Mouse (Mus musculus): Measurements from ENCODE around the gene Mindy2. TPM values are rescaled to one million over a fixed set of nuclear protein-coding genes. Genes with fewer than 3 reads are reported as not detected.
A peak's percentile ranks its signal among the peaks of the same experiment; 100 is the strongest.

Mindy2 gene
- total and polyA plus RNA-seq, 3 experiments, result 7.1 to 36.7 (median 34.8) TPM

DNA sequence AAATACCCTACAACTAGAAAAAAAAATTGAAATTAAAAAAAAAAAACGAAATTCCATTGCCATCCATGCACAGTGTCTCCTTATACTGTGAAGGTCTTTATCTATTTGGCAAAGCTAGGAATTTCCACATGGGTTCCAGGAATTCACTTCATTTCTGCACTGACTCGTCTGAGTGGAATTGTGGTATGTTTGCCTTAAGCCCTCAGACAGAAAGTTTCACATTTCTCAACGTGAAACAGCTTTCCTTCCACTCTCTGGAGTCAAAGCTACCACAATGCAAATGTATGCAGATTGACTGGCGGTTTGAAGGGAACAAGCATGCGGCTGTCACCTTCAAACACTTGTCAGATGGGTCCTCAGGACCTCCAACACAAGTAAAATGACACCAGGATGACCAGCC lies 25.3 kb downstream of the Mindy2 start:
- Histone ChIP-seq H3K79me2 (replicated peaks; ENCODE audit: control insufficient read depth, insufficient read depth, low read length) (no peaks in the 10 kb centered on the region), H3K27ac (no peak overlapping the region), H3K4me3 (no peak overlapping the region), H3K36me3 (ENCODE audit: control insufficient read depth, insufficient read depth, low read length) (peaks cover 2% of the 10 kb centered on the region; the same call in 1 of the 2 replicates), H3K27me3 (ENCODE audit: control insufficient read depth, insufficient read depth, low read length) (no peaks in the 10 kb centered on the region), H3K4me1 (ENCODE audit: control insufficient read depth, insufficient read depth, low read length) (peaks cover 4% of the 10 kb centered on the region), H3K9ac (ENCODE audit: low read depth, low read length) (no peak overlapping the region)
- WGBS, result 28% methylated on average over 5 of the region's 5 CpGs
- no peak for DNase-seq
- intact Hi-C loops (cut with DNase I), result no loop called here
- TF ChIP-seq EP300 (IDR thresholded peaks at IDR 0.05; ENCODE audit: insufficient read depth, low read depth, low read length) (no peak), CTCF (IDR thresholded peaks at IDR 0.05) (no peak), POLR2A (IDR thresholded peaks at IDR 0.05; ENCODE audit: insufficient read depth, low read depth, low read length) (no peak)

DNA sequence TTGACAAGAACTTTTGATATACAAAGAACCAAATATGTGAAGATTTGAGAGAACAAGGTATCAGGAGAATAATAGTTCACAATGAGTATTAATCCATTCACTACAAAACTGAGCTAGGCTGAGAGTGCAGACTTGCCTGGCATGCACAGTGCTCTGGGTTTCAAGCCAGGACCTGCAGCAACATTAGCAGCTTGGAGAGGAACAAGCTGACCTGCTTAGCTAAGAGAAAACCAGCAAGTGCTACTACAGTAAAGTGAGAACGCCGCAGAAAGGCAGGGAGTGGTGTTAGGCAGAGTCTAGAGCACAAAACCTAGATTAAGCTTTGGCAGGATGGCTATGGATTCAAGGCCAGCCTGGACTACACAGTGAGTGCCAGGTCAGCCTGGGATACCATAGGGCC lies 27.3 kb downstream of the Mindy2 start:
- no peak overlapping the region for H3K9ac ChIP-seq (ENCODE audit: low read depth, low read length)
- H3K36me3 ChIP-seq (ENCODE audit: control insufficient read depth, insufficient read depth, low read length), result peaks cover 2% of the 10 kb centered on the region; the same call in 1 of the 2 replicates
- H3K27me3 ChIP-seq (ENCODE audit: control insufficient read depth, insufficient read depth, low read length), result no peaks in the 10 kb centered on the region
- DNase-seq, result peak in 1 of 2 experiments; percentile 16
- intact Hi-C loops (cut with DNase I), result no loop called here
- no peak overlapping the region for H3K27ac ChIP-seq
- peaks cover 4% of the 10 kb centered on the region for H3K4me1 ChIP-seq (ENCODE audit: control insufficient read depth, insufficient read depth, low read length)
- 70% methylated on average over 2 of the region's 2 CpGs for WGBS
- no peak overlapping the region for H3K4me3 ChIP-seq
- TF ChIP-seq POLR2A (IDR thresholded peaks at IDR 0.05; ENCODE audit: insufficient read depth, low read depth, low read length) (no peak), CTCF (IDR thresholded peaks at IDR 0.05) (no peak), EP300 (IDR thresholded peaks at IDR 0.05; ENCODE audit: insufficient read depth, low read depth, low read length) (no peak)
- no peaks in the 10 kb centered on the region for H3K79me2 ChIP-seq (replicated peaks; ENCODE audit: control insufficient read depth, insufficient read depth, low read length)

- H3K9ac ChIP-seq (ENCODE audit: low read depth, low read length), result no peak overlapping the region
- H3K27me3 ChIP-seq (ENCODE audit: control insufficient read depth, insufficient read depth, low read length), result no peaks in the 10 kb centered on the region
- 32% methylated on average over 3 of the region's 3 CpGs for WGBS
- no peak for DNase-seq
- intact Hi-C loops (cut with DNase I), result no loop called here
- peaks cover 2% of the 10 kb centered on the region; the same call in 1 of the 2 replicates for H3K79me2 ChIP-seq (replicated peaks; ENCODE audit: control insufficient read depth, insufficient read depth, low read length)
- no peak overlapping the region for H3K27ac ChIP-seq
- peaks cover 6% of the 10 kb centered on the region for H3K36me3 ChIP-seq (ENCODE audit: control insufficient read depth, insufficient read depth, low read length)
- H3K4me1 ChIP-seq (ENCODE audit: control insufficient read depth, insufficient read depth, low read length), result peaks cover 1% of the 10 kb centered on the region; the same call in 1 of the 2 replicates
- no peak for TF ChIP-seq EP300 (IDR thresholded peaks at IDR 0.05; ENCODE audit: insufficient read depth, low read depth, low read length)
- TF ChIP-seq CTCF (IDR thresholded peaks at IDR 0.05), result no peak
- no peak for TF ChIP-seq POLR2A (IDR thresholded peaks at IDR 0.05; ENCODE audit: insufficient read depth, low read depth, low read length)
- no peak overlapping the region for H3K4me3 ChIP-seq
Observed at GRCm38 (mm10) chr9:70611026-70611673, 45.8 kb downstream of the Mindy2 start.

GRCm38 (mm10) chr9:70602186-70602845 lies 54.7 kb downstream of the Mindy2 start:
- no peaks in the 10 kb centered on the region for H3K4me1 ChIP-seq (ENCODE audit: control insufficient read depth, insufficient read depth, low read length)
- TF ChIP-seq POLR2A (IDR thresholded peaks at IDR 0.05; ENCODE audit: insufficient read depth, low read depth, low read length) (no peak), EP300 (IDR thresholded peaks at IDR 0.05; ENCODE audit: insufficient read depth, low read depth, low read length) (no peak), CTCF (IDR thresholded peaks at IDR 0.05) (no peak)
- WGBS, result 90% methylated on average over 1 of the region's 1 CpGs
- H3K79me2 ChIP-seq (replicated peaks; ENCODE audit: control insufficient read depth, insufficient read depth, low read length), result no peaks in the 10 kb centered on the region
- no peak overlapping the region for H3K9ac ChIP-seq (ENCODE audit: low read depth, low read length)
- H3K4me3 ChIP-seq, result no peak overlapping the region
- peak in 1 of 2 experiments; percentile 6 for DNase-seq
- no peak overlapping the region for H3K27ac ChIP-seq
- H3K36me3 ChIP-seq (ENCODE audit: control insufficient read depth, insufficient read depth, low read length), result no peaks in the 10 kb centered on the region
- H3K27me3 ChIP-seq (ENCODE audit: control insufficient read depth, insufficient read depth, low read length), result no peaks in the 10 kb centered on the region
- intact Hi-C loops (cut with DNase I), result no loop called here

DNA sequence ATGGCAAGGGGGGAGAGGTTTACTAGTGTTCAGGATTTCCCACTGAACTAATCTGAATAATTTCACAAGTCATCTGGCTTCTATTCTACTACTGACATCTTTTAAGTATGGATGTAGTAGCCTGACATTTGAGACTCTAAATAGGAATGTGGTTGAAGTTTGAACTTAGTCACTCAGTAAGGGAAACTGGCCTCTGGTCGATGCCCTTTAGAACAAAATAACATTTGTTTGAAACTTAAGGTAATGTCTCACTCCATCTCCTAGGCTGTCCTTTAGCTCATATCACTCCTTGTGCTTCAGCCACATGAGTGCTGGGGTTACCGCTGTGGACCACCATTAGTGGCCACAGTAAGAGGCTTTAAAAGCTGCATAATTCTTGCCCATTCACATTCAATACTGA lies 58.7 kb downstream of the Mindy2 start:
- intact Hi-C loops (cut with DNase I), result no loop called here
- Histone ChIP-seq H3K4me3 (no peak overlapping the region), H3K4me1 (ENCODE audit: control insufficient read depth, insufficient read depth, low read length) (no peaks in the 10 kb centered on the region), H3K27me3 (ENCODE audit: control insufficient read depth, insufficient read depth, low read length) (no peaks in the 10 kb centered on the region), H3K79me2 (replicated peaks; ENCODE audit: control insufficient read depth, insufficient read depth, low read length) (no peaks in the 10 kb centered on the region), H3K9ac (ENCODE audit: low read depth, low read length) (no peak overlapping the region), H3K27ac (no peak overlapping the region), H3K36me3 (ENCODE audit: control insufficient read depth, insufficient read depth, low read length) (no peaks in the 10 kb centered on the region)
- 94% methylated on average over 2 of the region's 2 CpGs for WGBS
- no peak for DNase-seq
- TF ChIP-seq EP300 (IDR thresholded peaks at IDR 0.05; ENCODE audit: insufficient read depth, low read depth, low read length) (no peak), POLR2A (IDR thresholded peaks at IDR 0.05; ENCODE audit: insufficient read depth, low read depth, low read length) (no peak), CTCF (IDR thresholded peaks at IDR 0.05) (no peak)

DNA sequence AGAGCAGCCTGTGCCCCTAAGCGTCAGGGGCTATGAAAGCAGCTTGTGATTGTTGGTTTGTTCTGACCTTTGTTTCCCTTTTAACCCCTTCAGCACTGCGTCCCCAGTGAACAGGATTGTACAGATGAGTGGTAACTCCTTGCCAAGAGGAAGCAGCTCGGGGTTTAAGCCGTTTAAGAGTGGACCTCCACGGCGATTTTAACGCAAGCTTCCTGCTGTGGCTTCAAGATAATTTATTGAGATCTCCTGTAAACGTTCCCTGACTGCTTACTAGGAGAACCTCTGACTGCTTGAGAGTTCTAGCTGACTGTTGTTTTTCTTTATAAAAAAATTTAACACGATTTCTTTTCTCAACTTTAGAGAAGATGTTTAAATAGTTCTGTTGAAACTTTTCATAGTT lies 65.5 kb downstream of the Mindy2 start:
- Histone ChIP-seq H3K9ac (ENCODE audit: low read depth, low read length) (no peak overlapping the region), H3K36me3 (ENCODE audit: control insufficient read depth, insufficient read depth, low read length) (peaks cover 10% of the 10 kb centered on the region), H3K4me1 (ENCODE audit: control insufficient read depth, insufficient read depth, low read length) (no peaks in the 10 kb centered on the region), H3K79me2 (replicated peaks; ENCODE audit: control insufficient read depth, insufficient read depth, low read length) (no peaks in the 10 kb centered on the region), H3K27ac (no peak overlapping the region), H3K27me3 (ENCODE audit: control insufficient read depth, insufficient read depth, low read length) (no peaks in the 10 kb centered on the region), H3K4me3 (no peak overlapping the region)
- 63% methylated on average over 9 of the region's 9 CpGs for WGBS
- TF ChIP-seq POLR2A (IDR thresholded peaks at IDR 0.05; ENCODE audit: insufficient read depth, low read depth, low read length), result no peak
- no peak for TF ChIP-seq EP300 (IDR thresholded peaks at IDR 0.05; ENCODE audit: insufficient read depth, low read depth, low read length)
- no peak for TF ChIP-seq CTCF (IDR thresholded peaks at IDR 0.05)
- intact Hi-C loops (cut with DNase I), result no loop called here
- no peak for DNase-seq
